Mouse (Mus musculus) macrophage (primary cell): ENCODE data around the gene Fam110a. TPM values are rescaled to one million over a fixed set of nuclear protein-coding genes. Genes with fewer than 3 reads are reported as not detected.

Experiments used
- polyA plus RNA-seq: library from polyadenylated mRNA; stranded (reverse); fragments of 250-400 nt; gene quantifications from 3 replicates; pipeline ENCODE4 v1.2.4, GENCODE M21; 2018; ENCODE audit warnings: inconsistent platforms

The Fam110a gene
- polyA plus RNA-seq, 1 experiment from 2014 or later = 4.8 TPM

Other genes starting within 250 kb of the Fam110a start
- 17.9 to 25.0 TPM (median 19.6 TPM) in 3 replicates for gene Psmf1, start 236.0 kb downstream of the Fam110a start, polyA plus RNA-seq
- not detected in 3 replicates for gene Rspo4, start 137.3 kb downstream of the Fam110a start, polyA plus RNA-seq
- not detected in 3 replicates for gene Angpt4, start 69.0 kb downstream of the Fam110a start, polyA plus RNA-seq
- 0.09 to 0.41 TPM in 2 of 3 replicates, not detected in the other for gene Slc52a3, start 16.3 kb upstream of the Fam110a start, polyA plus RNA-seq
- not detected in 3 replicates for gene Scrt2, start 101.3 kb upstream of the Fam110a start, polyA plus RNA-seq
- gene Srxn1, start 125.3 kb upstream of the Fam110a start, polyA plus RNA-seq = 56.7 to 128 TPM (median 85.7 TPM) in 3 replicates
- gene Tcf15, start 163.3 kb upstream of the Fam110a start, polyA plus RNA-seq = not detected in 3 replicates
- gene Csnk2a1, start 246.6 kb upstream of the Fam110a start, polyA plus RNA-seq = 49.1 to 60.8 TPM (median 53.2 TPM) in 3 replicates